8 mouse cellular contexts compared by ENCODE assay signal in genomic region chr19:5057876-5058775, GRCm38 (mm10). TPM values are rescaled to one million over a fixed set of nuclear protein-coding genes. Genes with fewer than 3 reads are reported as not detected.
DNase-seq lines count a peak whose midpoint lies in the region; ATAC-seq and TF ChIP-seq lines count a peak whose summit lies in the region.
"Had no signal": no experiment of that assay in that cellular context is flagged by ENCODE, and none has a peak within 500 bp of the region (broad histone marks: within the 10 kb centered on the region; RNA-seq: fewer than 3 reads in every experiment).

No protein-coding gene starts in this region.

- H3K9ac ChIP-seq in kidney, embryonic 15.5 days = no peak overlapping the region
- H3K9ac ChIP-seq in ES-E14 (ENCODE audit: insufficient read depth, low read depth, low read length, poor library complexity, severe bottlenecking) = peak overlapping the region; percentile 23; the same call in 1 of the 2 replicates

- no peak for DNase-seq in kidney, postnatal 10 days
- DNase-seq in ES-E14 (ENCODE audit: low read depth, low spot score) = peak; percentile 77
- peak; percentile 86 for DNase-seq in lung, postnatal 10 days
- no peak for DNase-seq in spleen, adult 12 weeks (ENCODE audit: low spot score)
- DNase-seq in gastrocnemius, adult 18-20 months (ENCODE audit: low spot score) = no peak
- DNase-seq: cerebellum, adult 2 months had no signal

- H3K9me3 ChIP-seq in kidney, embryonic 15.5 days (replicated peaks) = no peaks in the 10 kb centered on the region
- no peaks in the 10 kb centered on the region for H3K9me3 ChIP-seq in ES-E14 (ENCODE audit: control insufficient read depth, insufficient read depth, low read depth, low read length)

- peak overlapping the region; percentile 82 for H3K27ac ChIP-seq in kidney, embryonic 15.5 days
- peak overlapping the region; percentile 83 for H3K27ac ChIP-seq in ES-E14 (ENCODE audit: insufficient read depth, low read depth, low read length, poor library complexity, severe bottlenecking)
- no peak overlapping the region for H3K27ac ChIP-seq in cortical plate, adult 2 months (ENCODE audit: insufficient read depth, low read length)

- peaks cover 51% of the 10 kb centered on the region for H3K4me1 ChIP-seq in kidney, embryonic 15.5 days
- H3K4me1 ChIP-seq in ES-E14 (ENCODE audit: control insufficient read depth in 2 of 2, insufficient read depth in 2 of 2, low read length in 2 of 2, poor library complexity in 1 of 2) = peaks cover 17 to 51% of the 10 kb centered on the region in 2 experiments
- peaks cover 7% of the 10 kb centered on the region for H3K4me1 ChIP-seq in cortical plate, adult 2 months (ENCODE audit: control insufficient read depth, insufficient read depth, low read length)

- TF ChIP-seq POLR2A in cortical plate, adult 2 months (IDR thresholded peaks at IDR 0.05; ENCODE audit: extremely low read depth, insufficient read depth, low read length) = 0 out of 2 replicates have a peak, but pooled peaks have one; percentile 22

- TF ChIP-seq CTCF in cortical plate, adult 2 months (IDR thresholded peaks at IDR 0.05; ENCODE audit: extremely low read depth, insufficient read depth, low read length) = no peak

- no peaks in the 10 kb centered on the region for H3K36me3 ChIP-seq in kidney, embryonic 15.5 days
- peaks cover 4% of the 10 kb centered on the region; the same call in 1 of the 2 replicates for H3K36me3 ChIP-seq in ES-E14 (ENCODE audit: control insufficient read depth, insufficient read depth, low read length, poor library complexity, severe bottlenecking)

- peaks cover 18% of the 10 kb centered on the region for H3K27me3 ChIP-seq in kidney, embryonic 15.5 days

- WGBS in kidney, embryonic 15.5 days = 24% methylated on average over 16 of the region's 16 CpGs

- in situ Hi-C loops in ES-E14 (cut with MboI; ENCODE audit: low sequenced_read_pairs in 2 of 2, unreplicated experiment in 2 of 2) = no loop called here

- H3K4me2 ChIP-seq in kidney, embryonic 15.5 days = peak overlapping the region; percentile 27; the same call in 1 of the 2 replicates

- no peak for ATAC-seq in kidney, embryonic 15.5 days (replicated peaks; ENCODE audit: low FRiP score)

- H3K4me3 ChIP-seq in kidney, embryonic 15.5 days (replicated peaks) = no peak overlapping the region
- peak overlapping the region in 1 of 2 experiments; percentile 20; a peak in 1 of 4 replicates for H3K4me3 ChIP-seq in ES-E14 (ENCODE audit: insufficient read depth in 1 of 2, low read depth in 1 of 2, low read length in 2 of 2, poor library complexity in 1 of 2, severe bottlenecking in 1 of 2)
- H3K4me3 ChIP-seq in cortical plate, adult 2 months (ENCODE audit: insufficient read depth, low read length) = no peak overlapping the region

TF ChIP-seq in ES-E14, 5 proteins besides CTCF, POLR2A, EP300 and RAD21:
- TF ChIP-seq HCFC1 (IDR thresholded peaks at IDR 0.05; ENCODE audit: borderline replicate concordance, insufficient read depth, low read length) = no peak
- TF ChIP-seq ZC3H11A (IDR thresholded peaks at IDR 0.05; ENCODE audit: borderline replicate concordance, low read depth, low read length) = no peak
- TF ChIP-seq MAFK (IDR thresholded peaks at IDR 0.05; ENCODE audit: insufficient read depth, low read depth, low read length) = no peak
- no peak for TF ChIP-seq CHD2 (IDR thresholded peaks at IDR 0.05; ENCODE audit: low read depth, low read length)
- no peak for TF ChIP-seq ZNF384 (IDR thresholded peaks at IDR 0.05; ENCODE audit: low read depth, low read length)

RNA-seq across cellular contexts. Expression of gene Rin1, which starts 7.8 kb away (rescaled TPM):
- polyA plus RNA-seq in kidney, embryonic 15.5 days (2015; fragmentation: Nextera tagmentation; extraction: Ambion mirVana) = 3.0 and 4.2 TPM in 2 replicates
- total RNA-seq in ES-E14 (2012; rRNA removed) = 9.0 and 16.5 TPM in 2 replicates
- 68.7 and 69.0 TPM in 2 replicates for polyA plus RNA-seq in cortical plate, adult 2 months (2012; rRNA removed)
- total RNA-seq in gastrocnemius, adult 18-20 months (2021) = 1 to 10 TPM in 1 of 2 experiments, under 1 TPM in 1; 0.71 to 1.2 TPM

RNA-seq across cellular contexts. Expression of gene Cd248, which starts 9.8 kb away (rescaled TPM):
- 50.3 and 74.1 TPM in 2 replicates for polyA plus RNA-seq in kidney, embryonic 15.5 days (2015; fragmentation: Nextera tagmentation; extraction: Ambion mirVana)
- total RNA-seq in ES-E14 (2012; rRNA removed) = 4.5 and 9.0 TPM in 2 replicates
- polyA plus RNA-seq in cortical plate, adult 2 months (2012; rRNA removed) = 5.8 and 6.3 TPM in 2 replicates
- total RNA-seq in gastrocnemius, adult 18-20 months (2021) = 10 to 100 TPM in 1 of 2 experiments, 1 to 10 TPM in 1; 6.3 to 11.8 TPM

RNA-seq across cellular contexts. Expression of gene Brms1, which starts 17.0 kb away (rescaled TPM):
- 44.0 and 51.6 TPM in 2 replicates for polyA plus RNA-seq in kidney, embryonic 15.5 days (2015; fragmentation: Nextera tagmentation; extraction: Ambion mirVana)
- 18.6 and 24.1 TPM in 2 replicates for total RNA-seq in ES-E14 (2012; rRNA removed)
- 29.1 and 34.8 TPM in 2 replicates for polyA plus RNA-seq in cortical plate, adult 2 months (2012; rRNA removed)
- total RNA-seq in gastrocnemius, adult 18-20 months (2021) = 10 to 100 TPM; 14.8 to 15.3 TPM

RNA-seq across cellular contexts. Expression of gene AC124502.3, which starts 19.4 kb away (rescaled TPM):
- polyA plus RNA-seq in kidney, embryonic 15.5 days (2015; fragmentation: Nextera tagmentation; extraction: Ambion mirVana) = 2.1 and 2.3 TPM in 2 replicates
- total RNA-seq in ES-E14 (2012; rRNA removed) = 3.2 and 4.3 TPM in 2 replicates
- 4.8 and 6.8 TPM in 2 replicates for polyA plus RNA-seq in cortical plate, adult 2 months (2012; rRNA removed)
- 1 to 10 TPM in 1 of 2 experiments, under 1 TPM in 1; 0.50 to 1.2 TPM for total RNA-seq in gastrocnemius, adult 18-20 months (2021)

RNA-seq across cellular contexts. Expression of gene B4gat1, which starts 19.5 kb away (rescaled TPM):
- 51.0 and 51.7 TPM in 2 replicates for polyA plus RNA-seq in kidney, embryonic 15.5 days (2015; fragmentation: Nextera tagmentation; extraction: Ambion mirVana)
- total RNA-seq in ES-E14 (2012; rRNA removed) = 14.1 and 27.2 TPM in 2 replicates
- 106 and 111 TPM in 2 replicates for polyA plus RNA-seq in cortical plate, adult 2 months (2012; rRNA removed)
- total RNA-seq in gastrocnemius, adult 18-20 months (2021) = 10 to 100 TPM; 18.7 to 23.2 TPM

Comparison
In these comparisons a context has a peak if more than half of its experiments do, and no peak if none do; other contexts are left out.
1. DNase-seq: peak in ES-E14 (single experiment) and lung, postnatal 10 days (single experiment); none in kidney, postnatal 10 days (single experiment), spleen, adult 12 weeks (single experiment) and gastrocnemius, adult 18-20 months (single experiment).